Comparison of ENCODE assay signal across 24 mouse cellular contexts in genomic region chr1:190286481-190287145, GRCm38 (mm10).
A peak's percentile ranks its signal among the peaks of the same experiment; 100 is the strongest.
DNase-seq lines count a peak whose midpoint lies in the region; ATAC-seq lines count a peak whose summit lies in the region.
"Had no signal": no experiment of that assay in that cellular context is flagged by ENCODE, and none has a peak within 500 bp of the region (broad histone marks: within the 10 kb centered on the region; RNA-seq: fewer than 3 reads in every experiment).

No protein-coding gene starts in this region.

- H3K4me1 ChIP-seq in forebrain, embryonic 11.5 days (replicated peaks; ENCODE audit: control insufficient read depth, insufficient read depth, low read length) = no peaks in the 10 kb centered on the region
- H3K4me1 ChIP-seq in forebrain, embryonic 15.5 days = no peaks in the 10 kb centered on the region
- H3K4me1 ChIP-seq in kidney, embryonic 15.5 days = peaks cover 18% of the 10 kb centered on the region
- H3K4me1 ChIP-seq in kidney, embryonic 14.5 days (ENCODE audit: control insufficient read depth, insufficient read depth, low read length) = peaks cover 14% of the 10 kb centered on the region
- H3K4me1 ChIP-seq: embryonic facial prominence, embryonic 12.5 days; forebrain, embryonic 12.5 days had no signal

- no peak overlapping the region for H3K9ac ChIP-seq in forebrain, embryonic 11.5 days (ENCODE audit: low read length)
- H3K9ac ChIP-seq in forebrain, embryonic 15.5 days (replicated peaks) = no peak overlapping the region
- H3K9ac ChIP-seq in kidney, embryonic 15.5 days = no peak overlapping the region
- H3K9ac ChIP-seq in kidney, embryonic 14.5 days (ENCODE audit: low read depth, low read length) = no peak overlapping the region
- H3K9ac ChIP-seq: embryonic facial prominence, embryonic 12.5 days; forebrain, embryonic 12.5 days; forebrain, postnatal 0 days had no signal

- peak; percentile 27 for DNase-seq in forebrain, embryonic 11.5 days (ENCODE audit: low spot score)
- DNase-seq in layer of hippocampus, adult 9-11 months = peak; percentile 1
- DNase-seq in layer of hippocampus, adult 11-12 months (ENCODE audit: low spot score) = no peak
- DNase-seq: adrenal gland, adult 8-10 months; adrenal gland, postnatal 14 days; adrenal gland, postnatal 36 days; B cell, adult 2 months; cerebellum, adult 11-12 months; cerebellum, adult 2 months; cerebellum, adult 9-10 months; cerebellum, postnatal 10 days; cerebellum, postnatal 25 days; forebrain, postnatal 0 days had no signal

- H3K9me3 ChIP-seq in forebrain, embryonic 11.5 days (ENCODE audit: control insufficient read depth, low read length) = no peaks in the 10 kb centered on the region
- H3K9me3 ChIP-seq in forebrain, embryonic 15.5 days = no peaks in the 10 kb centered on the region
- no peaks in the 10 kb centered on the region for H3K9me3 ChIP-seq in kidney, embryonic 15.5 days (replicated peaks)
- no peaks in the 10 kb centered on the region for H3K9me3 ChIP-seq in kidney, embryonic 14.5 days (ENCODE audit: control insufficient read depth, low read length)
- H3K9me3 ChIP-seq: embryonic facial prominence, embryonic 10.5 days; embryonic facial prominence, embryonic 12.5 days; forebrain, embryonic 12.5 days had no signal

- ATAC-seq in forebrain, embryonic 11.5 days (replicated peaks; ENCODE audit: low FRiP score) = no peak
- no peak for ATAC-seq in forebrain, embryonic 15.5 days (replicated peaks)
- 0 out of 2 replicates have a peak, but pooled peaks have one; percentile 58 for ATAC-seq in kidney, embryonic 15.5 days (replicated peaks; ENCODE audit: low FRiP score)
- ATAC-seq in kidney, embryonic 14.5 days (ENCODE audit: low FRiP score, low TSS enrichment) = no peak
- ATAC-seq: activated CD4-positive, CD25-positive, alpha-beta regulatory T cell, adult 4 months; CD4-positive, CD25-positive, alpha-beta regulatory T cell, adult 4 months; forebrain, embryonic 14.5 days; forebrain, postnatal 0 days; Patski had no signal

- WGBS in forebrain, embryonic 11.5 days = 81% methylated on average over 17 of the region's 17 CpGs
- 70% methylated on average over 17 of the region's 17 CpGs for WGBS in forebrain, embryonic 15.5 days
- WGBS in kidney, embryonic 15.5 days = 27% methylated on average over 17 of the region's 17 CpGs
- WGBS in kidney, embryonic 14.5 days = 30% methylated on average over 17 of the region's 17 CpGs

- H3K4me3 ChIP-seq in forebrain, embryonic 11.5 days (ENCODE audit: low read depth, low read length) = no peak overlapping the region
- H3K4me3 ChIP-seq in forebrain, embryonic 15.5 days = no peak overlapping the region
- no peak overlapping the region for H3K4me3 ChIP-seq in kidney, embryonic 15.5 days (replicated peaks)
- no peak overlapping the region for H3K4me3 ChIP-seq in kidney, embryonic 14.5 days (ENCODE audit: low read length)
- H3K4me3 ChIP-seq: embryonic facial prominence, embryonic 10.5 days; embryonic facial prominence, embryonic 12.5 days; forebrain, embryonic 12.5 days had no signal

- H3K27ac ChIP-seq in forebrain, embryonic 11.5 days (ENCODE audit: low read depth, low read length) = no peak overlapping the region
- H3K27ac ChIP-seq in forebrain, embryonic 15.5 days (replicated peaks) = no peak overlapping the region
- no peak overlapping the region for H3K27ac ChIP-seq in kidney, embryonic 15.5 days
- H3K27ac ChIP-seq in kidney, embryonic 14.5 days (ENCODE audit: low read depth, low read length) = no peak overlapping the region
- H3K27ac ChIP-seq: embryonic facial prominence, embryonic 10.5 days; embryonic facial prominence, embryonic 12.5 days; forebrain, embryonic 12.5 days had no signal

- no peaks in the 10 kb centered on the region for H3K27me3 ChIP-seq in forebrain, embryonic 11.5 days (ENCODE audit: control insufficient read depth, insufficient read depth, low read length)
- H3K27me3 ChIP-seq in forebrain, embryonic 15.5 days = peaks cover 14% of the 10 kb centered on the region; the same call in 1 of the 2 replicates
- H3K27me3 ChIP-seq in kidney, embryonic 15.5 days = peaks cover 43% of the 10 kb centered on the region
- H3K27me3 ChIP-seq in kidney, embryonic 14.5 days (ENCODE audit: control insufficient read depth, insufficient read depth, low read length) = peaks cover 7% of the 10 kb centered on the region; the same call in 1 of the 2 replicates
- H3K27me3 ChIP-seq: embryonic facial prominence, embryonic 12.5 days had no signal

- H3K36me3 ChIP-seq in forebrain, embryonic 11.5 days (ENCODE audit: control insufficient read depth, insufficient read depth, low read length) = no peaks in the 10 kb centered on the region
- H3K36me3 ChIP-seq in forebrain, embryonic 15.5 days = no peaks in the 10 kb centered on the region
- H3K36me3 ChIP-seq in kidney, embryonic 15.5 days = no peaks in the 10 kb centered on the region
- H3K36me3 ChIP-seq in kidney, embryonic 14.5 days (ENCODE audit: control insufficient read depth, insufficient read depth, low read length) = no peaks in the 10 kb centered on the region
- H3K36me3 ChIP-seq: embryonic facial prominence, embryonic 10.5 days; embryonic facial prominence, embryonic 12.5 days; forebrain, embryonic 12.5 days; G1E had no signal

- no peak overlapping the region for H3K4me2 ChIP-seq in forebrain, embryonic 11.5 days (ENCODE audit: low read depth, low read length, severe bottlenecking)
- H3K4me2 ChIP-seq in forebrain, embryonic 15.5 days (replicated peaks) = no peak overlapping the region
- H3K4me2 ChIP-seq in kidney, embryonic 15.5 days = peak overlapping the region; percentile 33
- H3K4me2 ChIP-seq in kidney, embryonic 14.5 days (replicated peaks; ENCODE audit: low read depth, low read length) = no peak overlapping the region
- H3K4me2 ChIP-seq: embryonic facial prominence, embryonic 12.5 days; forebrain, embryonic 12.5 days had no signal
